Mouse (Mus musculus) kidney, embryonic 14.5 days (tissue): Measurements from ENCODE around the gene D5Ertd579e. TPM values are rescaled to one million over a fixed set of nuclear protein-coding genes. Genes with fewer than 3 reads are reported as not detected.
A peak's percentile ranks its signal among the peaks of the same experiment; 100 is the strongest.

Experiments
- ATAC-seq: fragments of 200-750 bp; cut with Nextera tagmentation; 2 replicates; pipeline ENCODE4 v1.8.0; 2017; ENCODE audit warnings: moderate number of reproducible peaks, mild to moderate bottlenecking, moderate TSS enrichment, moderate library complexity; ENCODE audit not compliant: low FRiP score, low TSS enrichment
- H3K27ac ChIP-seq: fragments of 300-500 bp; sonication (generic); 2 replicates; pipeline ENCODE4 v1.5.1; 2014; ENCODE audit warnings: low read depth, mild to moderate bottlenecking, low read length, moderate library complexity, mixed read lengths
- H3K27me3 ChIP-seq: fragments of 300-500 bp; sonication (generic); 2 replicates; pipeline ENCODE4 v1.6.1; 2014; ENCODE audit warnings: mild to moderate bottlenecking, low read length; ENCODE audit not compliant: control insufficient read depth, insufficient read depth
- H3K36me3 ChIP-seq: fragments of 300-500 bp; sonication (generic); 2 replicates; pipeline ENCODE4 v1.6.1; 2014; ENCODE audit warnings: low read length, mixed read lengths; ENCODE audit not compliant: control insufficient read depth, insufficient read depth
- H3K4me1 ChIP-seq: fragments of 300-500 bp; sonication (generic); 2 replicates; pipeline ENCODE4 v1.6.1; 2014; ENCODE audit warnings: low read length, mixed read lengths; ENCODE audit not compliant: control insufficient read depth, insufficient read depth
- H3K4me2 ChIP-seq: fragments of 300-500 bp; sonication (generic); replicated peaks from 2 replicates; pipeline ENCODE4 v1.6.1; 2014; ENCODE audit warnings: low read depth, mild to moderate bottlenecking, low read length
- H3K4me3 ChIP-seq: fragments of 300-500 bp; sonication (generic); 2 replicates; pipeline ENCODE4 v1.5.1; 2014; ENCODE audit warnings: mild to moderate bottlenecking, low read length
- H3K9ac ChIP-seq: fragments of 300-500 bp; sonication (generic); 2 replicates; pipeline ENCODE4 v1.6.1; 2014; ENCODE audit warnings: low read depth, mild to moderate bottlenecking, low read length, moderate library complexity
- H3K9me3 ChIP-seq: fragments of 300-500 bp; sonication (generic); 2 replicates; pipeline ENCODE4 v1.6.1; 2016; ENCODE audit warnings: low read length; ENCODE audit not compliant: control insufficient read depth
- WGBS: fragments of 180-500 bp; shearing (Covaris S2); extraction: QIAGEN DNeasy Blood & Tissue Kit; methylation state at CpG from one replicate; pipeline ENCODE4 v1.1.7; 2014; 5-methylcytosine and 5-hydroxymethylcytosine counted together
- polyA plus RNA-seq: library from polyadenylated mRNA; unstranded; fragments of >200 nt; fragmentation: Nextera tagmentation; extraction: Ambion mirVana; gene quantifications from 2 replicates; pipeline ENCODE4 v1.2.1, GENCODE M21; 2014

Gene D5Ertd579e
- polyA plus RNA-seq, 1 experiment from 2014 or later = 30.7 TPM

DNA sequence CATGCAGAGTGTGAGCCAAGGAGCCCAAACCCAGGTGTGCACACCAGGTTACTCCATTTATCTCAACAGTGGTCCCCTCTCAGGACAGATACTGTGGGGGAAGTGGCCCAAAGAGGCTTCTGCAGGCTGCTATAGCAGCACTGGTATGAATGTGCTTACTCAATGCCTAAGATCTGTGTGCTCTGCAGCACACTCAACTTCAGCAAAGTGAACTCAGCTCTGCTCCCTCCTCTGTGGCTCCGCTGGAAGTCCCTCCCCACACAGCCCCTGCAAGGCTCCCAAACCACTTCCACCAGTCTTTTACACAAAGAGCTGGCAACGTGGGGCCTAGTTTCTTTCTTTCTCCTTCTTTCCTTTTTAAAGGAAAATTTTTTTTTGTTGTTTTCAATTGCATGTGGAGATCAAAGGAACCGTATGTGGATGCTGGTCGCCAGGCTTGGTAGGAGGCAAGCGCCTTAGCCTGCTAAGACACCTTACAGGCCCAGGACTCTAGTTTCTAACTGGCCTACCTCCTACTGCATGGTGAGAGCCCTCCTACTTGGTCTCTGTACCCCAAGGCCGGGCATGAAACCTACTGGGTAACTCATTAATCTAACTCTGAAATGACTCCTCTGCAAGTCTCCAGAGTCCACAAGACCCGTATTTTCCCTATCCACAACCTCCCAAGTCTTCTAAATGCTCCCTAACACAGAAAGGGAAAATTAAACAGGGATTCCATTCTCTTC is 138.1 kb downstream of the D5Ertd579e start:
- WGBS = 41% methylated on average over 7 of the region's 7 CpGs
- ATAC-seq = peak; percentile 54; the same call in 1 of the 2 replicates
- Histone ChIP-seq H3K9ac (no peak overlapping the region), H3K4me2 (no peak overlapping the region), H3K36me3 (no peaks in the 10 kb centered on the region), H3K27ac (peak overlapping the region; percentile 86; the same call in 1 of the 2 replicates), H3K4me3 (no peak overlapping the region), H3K9me3 (no peaks in the 10 kb centered on the region), H3K27me3 (no peaks in the 10 kb centered on the region), H3K4me1 (peaks cover 40% of the 10 kb centered on the region)

DNA sequence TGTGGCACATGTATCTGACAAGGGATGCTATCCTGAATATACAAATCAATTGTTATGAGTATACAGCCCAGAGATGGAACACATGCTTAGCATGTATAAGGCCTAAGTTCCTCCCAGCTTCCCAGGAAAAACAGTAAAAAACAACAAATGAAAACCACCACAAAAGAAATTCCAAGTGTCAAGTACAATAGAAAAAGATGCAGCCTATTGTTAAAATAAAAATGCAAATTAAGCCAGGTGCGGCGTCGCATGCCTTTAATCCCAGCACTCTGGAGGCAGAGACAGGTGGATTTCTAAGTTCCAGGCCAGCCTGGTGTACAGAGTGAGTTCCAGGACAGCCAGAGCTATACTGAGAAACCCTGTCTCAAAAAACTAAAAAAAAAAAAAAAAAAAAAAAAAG is 138.9 kb downstream of the D5Ertd579e start:
- no peak overlapping the region for H3K9ac ChIP-seq
- H3K9me3 ChIP-seq = no peaks in the 10 kb centered on the region
- H3K4me3 ChIP-seq = no peak overlapping the region
- H3K27ac ChIP-seq = no peak overlapping the region; the same call in 1 of the 2 replicates
- H3K36me3 ChIP-seq = no peaks in the 10 kb centered on the region
- peaks cover 37% of the 10 kb centered on the region for H3K4me1 ChIP-seq
- ATAC-seq = no peak
- no peak overlapping the region for H3K4me2 ChIP-seq
- 78% methylated on average over 3 of the region's 3 CpGs for WGBS
- no peaks in the 10 kb centered on the region for H3K27me3 ChIP-seq

DNA sequence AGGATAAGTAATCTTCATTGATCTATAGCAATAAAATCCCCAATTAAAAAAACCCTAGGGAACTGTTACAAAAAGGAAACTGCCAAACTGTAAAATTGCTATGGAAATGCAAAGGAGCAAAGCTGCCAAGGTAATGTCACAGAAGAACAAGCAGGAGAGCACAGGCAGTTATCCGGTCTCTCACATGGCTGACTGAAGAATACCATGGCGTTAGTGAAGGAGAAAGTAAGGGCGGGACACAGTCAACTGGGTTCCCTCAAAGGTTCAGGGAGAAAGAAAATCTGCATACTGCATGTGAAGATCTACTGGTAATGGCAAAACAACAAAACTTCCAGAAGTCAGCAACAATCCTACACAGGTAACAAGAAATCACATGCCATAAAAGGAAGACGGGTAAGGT is 139.5 kb downstream of the D5Ertd579e start:
- Histone ChIP-seq H3K36me3 (no peaks in the 10 kb centered on the region), H3K9me3 (no peaks in the 10 kb centered on the region), H3K4me2 (no peak overlapping the region), H3K27ac (no peak overlapping the region; the same call in 1 of the 2 replicates), H3K4me3 (no peak overlapping the region), H3K27me3 (no peaks in the 10 kb centered on the region), H3K9ac (no peak overlapping the region), H3K4me1 (peaks cover 36% of the 10 kb centered on the region)
- 35% methylated on average over 4 of the region's 4 CpGs for WGBS
- ATAC-seq = no peak

DNA sequence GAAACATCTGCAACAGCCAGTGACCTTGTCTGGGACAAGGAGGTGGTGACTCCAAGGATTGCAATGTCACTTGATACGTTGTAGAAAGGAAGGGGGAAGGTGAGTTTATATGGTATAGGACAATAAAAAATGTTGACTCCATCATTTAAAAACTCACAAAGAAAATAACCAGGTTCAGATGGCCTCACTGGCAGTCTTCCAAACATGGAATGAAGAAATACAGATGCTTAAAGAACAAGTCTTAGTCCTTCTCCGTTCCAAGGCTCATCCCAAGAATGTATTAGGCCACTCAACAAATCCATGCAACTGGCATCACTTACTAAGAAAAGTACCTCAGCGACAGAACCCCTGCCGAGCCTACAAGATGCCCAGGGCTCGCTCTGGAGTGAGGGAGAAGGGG is 141.3 kb downstream of the D5Ertd579e start:
- WGBS = 58% methylated on average over 5 of the region's 5 CpGs

DNA sequence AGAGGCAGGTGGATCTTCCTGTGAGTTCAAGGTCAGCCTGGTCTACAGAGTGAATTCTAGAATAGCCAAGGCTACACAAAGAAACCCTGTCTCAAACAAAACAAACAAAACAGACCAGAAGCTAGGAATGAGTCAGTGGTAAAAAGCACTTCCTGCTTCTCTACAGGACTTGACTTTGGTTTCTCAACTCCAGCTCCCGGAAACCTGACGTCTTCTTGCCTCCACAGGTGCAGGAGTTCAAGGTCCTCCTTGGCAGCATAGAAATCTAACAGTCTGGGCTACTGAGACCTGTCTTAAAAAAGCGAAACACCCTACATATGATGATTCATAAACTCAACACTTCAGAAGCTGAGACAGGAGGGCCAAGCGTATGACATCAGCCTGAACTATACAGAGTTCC is 141.9 kb downstream of the D5Ertd579e start:
- no peak overlapping the region for H3K4me3 ChIP-seq
- H3K4me2 ChIP-seq = no peak overlapping the region
- no peak overlapping the region for H3K27ac ChIP-seq
- WGBS = 64% methylated on average over 4 of the region's 4 CpGs
- H3K9ac ChIP-seq = no peak overlapping the region
- no peaks in the 10 kb centered on the region for H3K27me3 ChIP-seq
- no peak for ATAC-seq
- H3K4me1 ChIP-seq = peaks cover 27% of the 10 kb centered on the region
- H3K9me3 ChIP-seq = no peaks in the 10 kb centered on the region
- H3K36me3 ChIP-seq = no peaks in the 10 kb centered on the region

More for the DNA sequence above, 141.3 kb downstream of the D5Ertd579e start:
- no peak overlapping the region for H3K27ac ChIP-seq
- H3K4me1 ChIP-seq = peaks cover 32% of the 10 kb centered on the region
- no peaks in the 10 kb centered on the region for H3K27me3 ChIP-seq
- H3K4me2 ChIP-seq = no peak overlapping the region
- no peak for ATAC-seq
- no peaks in the 10 kb centered on the region for H3K36me3 ChIP-seq
- no peak overlapping the region for H3K9ac ChIP-seq
- H3K4me3 ChIP-seq = no peak overlapping the region
- H3K9me3 ChIP-seq = no peaks in the 10 kb centered on the region

- ATAC-seq = no peak
- Histone ChIP-seq H3K9ac (no peak overlapping the region), H3K4me3 (no peak overlapping the region), H3K4me1 (peaks cover 23% of the 10 kb centered on the region), H3K4me2 (no peak overlapping the region), H3K27me3 (no peaks in the 10 kb centered on the region), H3K27ac (no peak overlapping the region), H3K9me3 (no peaks in the 10 kb centered on the region), H3K36me3 (no peaks in the 10 kb centered on the region)
- 56% methylated on average over 2 of the region's 2 CpGs for WGBS
These were observed 142.7 kb downstream of the D5Ertd579e start for GRCm38 (mm10) chr5:36553056-36553606.

GRCm38 (mm10) chr5:36552391-36552790 is 143.4 kb downstream of the D5Ertd579e start:
- ATAC-seq = no peak
- H3K9me3 ChIP-seq = no peaks in the 10 kb centered on the region
- WGBS = 98% methylated on average over 4 of the region's 4 CpGs

More at GRCm38 (mm10) chr5:36552391-36552790, 143.4 kb downstream of the D5Ertd579e start:
- Histone ChIP-seq H3K36me3 (no peaks in the 10 kb centered on the region), H3K27me3 (no peaks in the 10 kb centered on the region), H3K4me2 (no peak overlapping the region), H3K9ac (no peak overlapping the region), H3K4me1 (peaks cover 19% of the 10 kb centered on the region), H3K27ac (no peak overlapping the region), H3K4me3 (no peak overlapping the region)

Other genes with a start within 250 kb of the D5Ertd579e start
- 60.1 and 61.8 TPM in 2 replicates for gene Grpel1, start 231.0 kb downstream of the D5Ertd579e start, polyA plus RNA-seq
- 3.4 and 3.8 TPM in 2 replicates for gene Tada2b, start 211.7 kb downstream of the D5Ertd579e start, polyA plus RNA-seq
- 0.17 and 0.58 TPM in 2 replicates for gene Ccdc96, start 211.4 kb downstream of the D5Ertd579e start, polyA plus RNA-seq
- 27.7 and 49.9 TPM in 2 replicates for gene Tbc1d14, start 102.7 kb downstream of the D5Ertd579e start, polyA plus RNA-seq
- gene Bloc1s4, start 52.6 kb upstream of the D5Ertd579e start, polyA plus RNA-seq = 26.1 and 26.7 TPM in 2 replicates
- 639 and 714 TPM in 2 replicates for gene Mrfap1, start 100.7 kb upstream of the D5Ertd579e start, polyA plus RNA-seq
- gene Man2b2, start 134.6 kb upstream of the D5Ertd579e start, polyA plus RNA-seq = 5.1 and 11.2 TPM in 2 replicates
- not detected in 2 replicates for gene Ppp2r2c, start 172.5 kb upstream of the D5Ertd579e start, polyA plus RNA-seq